Mouse (Mus musculus): ENCODE results near the gene Robo4. TPM values are rescaled to one million over a fixed set of nuclear protein-coding genes. Genes with fewer than 3 reads are reported as not detected.

Gene Robo4
- polyA plus RNA-seq, 1 experiment from 2014 or later, result 2.5 TPM

DNA sequence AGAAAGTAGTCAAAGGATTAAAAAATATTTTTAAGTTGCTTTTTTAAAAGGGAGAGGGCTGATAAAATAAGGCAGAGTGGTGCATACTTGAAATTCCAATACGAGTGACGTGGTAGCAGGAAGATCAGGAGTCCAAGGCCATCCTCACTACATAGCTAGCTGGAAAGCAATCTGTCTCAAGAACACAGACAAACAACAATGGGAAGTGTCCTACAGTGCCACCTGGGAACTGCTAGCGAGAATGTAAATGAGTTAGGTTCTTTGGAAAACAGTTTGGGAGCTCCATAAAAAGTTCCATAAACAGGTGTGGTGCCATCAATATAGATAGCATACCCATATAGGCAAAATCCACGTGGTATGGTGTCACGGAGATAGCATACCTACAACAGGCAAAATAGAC lies 36.0 kb upstream of the Robo4 start:
- 50% methylated on average over 5 of the region's 5 CpGs for WGBS (ENCODE audit: insufficient replicate concordance)
- Histone ChIP-seq H3K27ac (ENCODE audit: low read depth, low read length) (no peak overlapping the region), H3K9me3 (replicated peaks; ENCODE audit: control insufficient read depth, low read length) (no peaks in the 10 kb centered on the region), H3K4me2 (no peak overlapping the region), H3K36me3 (ENCODE audit: control insufficient read depth, insufficient read depth, low read length) (no peaks in the 10 kb centered on the region), H3K27me3 (ENCODE audit: control insufficient read depth, insufficient read depth, low read length) (no peaks in the 10 kb centered on the region), H3K4me3 (ENCODE audit: low read depth, low read length) (no peak overlapping the region), H3K4me1 (ENCODE audit: control insufficient read depth, insufficient read depth, low read length) (no peaks in the 10 kb centered on the region), H3K9ac (ENCODE audit: low read depth, low read length) (no peak overlapping the region)
- no peak for ATAC-seq (replicated peaks; ENCODE audit: insufficient number of reproducible peaks, low FRiP score, low TSS enrichment)

DNA sequence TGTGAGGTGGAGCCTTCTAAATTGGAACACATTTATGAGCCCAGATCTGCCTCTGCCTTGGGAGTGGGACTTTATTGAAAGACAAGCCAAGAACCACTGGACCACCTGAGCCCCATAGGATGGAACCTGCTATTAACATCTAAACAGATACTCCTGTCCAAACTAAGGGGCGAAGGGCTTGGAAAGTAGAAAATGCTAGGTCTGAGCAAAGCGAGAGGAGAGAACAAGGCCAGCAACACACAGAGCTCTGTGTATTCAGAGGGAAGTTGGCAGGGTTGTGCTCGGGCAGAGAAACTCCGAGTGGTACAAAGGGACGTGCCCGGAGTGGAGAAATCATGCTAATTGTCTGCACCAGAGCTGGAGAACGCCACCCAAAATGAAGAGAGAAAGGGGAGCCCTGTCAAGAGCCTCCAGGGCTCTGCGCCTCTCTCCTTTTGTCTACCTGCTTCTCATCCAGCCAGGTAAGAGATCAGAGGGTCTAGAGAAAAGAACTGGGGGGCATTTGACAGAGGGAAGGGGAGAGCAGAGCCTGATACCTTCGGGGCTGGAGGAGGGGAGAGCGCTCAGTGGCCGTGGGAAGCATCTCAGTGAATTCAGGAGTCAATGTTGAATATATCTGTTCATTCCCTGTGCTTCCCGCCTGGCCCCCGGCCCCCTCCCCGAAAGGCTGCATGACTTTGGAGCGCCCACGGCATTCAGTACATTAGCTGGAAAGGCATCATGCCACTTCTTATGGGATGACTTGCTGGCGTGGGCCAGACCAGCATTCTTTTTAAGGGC lies 34.2 kb upstream of the Robo4 start, which contains the start of gene Hepacam:
Gene Hepacam (plus strand): TSS at position 51 of the 780 bp plus-strand sequence.
- Histone ChIP-seq H3K27me3 (ENCODE audit: control insufficient read depth, insufficient read depth, low read length) (no peaks in the 10 kb centered on the region), H3K27ac (ENCODE audit: low read depth, low read length) (no peak within 1 kb of the TSS), H3K4me3 (ENCODE audit: low read depth, low read length) (no peak within 1 kb of the TSS), H3K4me2 (no peak within 1 kb of the TSS), H3K4me1 (ENCODE audit: control insufficient read depth, insufficient read depth, low read length) (no peaks in the 10 kb centered on the region), H3K36me3 (ENCODE audit: control insufficient read depth, insufficient read depth, low read length) (no peaks in the 10 kb centered on the region), H3K9me3 (replicated peaks; ENCODE audit: control insufficient read depth, low read length) (no peaks in the 10 kb centered on the region), H3K9ac (ENCODE audit: low read depth, low read length) (no peak within 1 kb of the TSS)
- 81% methylated on average over 17 of the region's 17 CpGs for WGBS (ENCODE audit: insufficient replicate concordance)
- no peak for ATAC-seq (replicated peaks; ENCODE audit: insufficient number of reproducible peaks, low FRiP score, low TSS enrichment)

DNA sequence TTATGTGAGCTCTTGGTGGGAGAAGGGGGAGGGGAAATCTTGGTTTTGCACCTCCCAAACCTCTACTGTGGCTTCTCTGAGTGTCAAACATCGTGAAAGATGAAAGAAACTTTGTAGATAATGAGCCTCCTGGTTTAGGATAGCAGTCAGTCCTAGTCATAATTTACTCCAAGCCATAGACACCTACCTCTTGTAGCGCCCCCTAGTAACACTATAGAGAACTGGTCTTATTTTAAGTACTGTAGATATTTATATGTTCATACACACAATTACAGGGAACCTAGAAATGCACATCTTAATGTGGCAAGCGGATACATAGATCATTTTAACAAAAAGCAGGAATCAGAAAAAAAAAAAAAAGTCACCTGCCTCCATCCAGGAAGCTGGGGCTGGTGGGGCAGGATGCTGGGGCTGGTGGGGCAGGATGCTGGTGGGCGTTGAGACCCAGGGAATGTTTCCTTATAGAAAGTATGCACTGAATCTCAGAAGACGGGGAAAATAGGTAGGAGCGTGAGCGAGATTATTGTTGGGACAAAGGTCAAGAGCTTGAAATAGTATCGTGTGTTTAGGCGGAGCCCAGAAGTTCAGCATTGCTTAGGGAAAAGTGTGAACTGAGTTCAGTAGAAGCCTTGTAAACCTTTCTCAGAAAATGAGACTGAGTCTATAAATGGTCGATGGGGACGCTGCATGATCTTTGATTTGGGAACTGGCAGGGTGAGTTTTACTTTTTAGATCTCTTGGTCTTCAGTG lies 33.4 kb upstream of the Robo4 start:
- H3K9me3 ChIP-seq (replicated peaks; ENCODE audit: control insufficient read depth, low read length), result no peaks in the 10 kb centered on the region
- no peaks in the 10 kb centered on the region for H3K36me3 ChIP-seq (ENCODE audit: control insufficient read depth, insufficient read depth, low read length)
- ATAC-seq (replicated peaks; ENCODE audit: insufficient number of reproducible peaks, low FRiP score, low TSS enrichment), result no peak
- H3K27me3 ChIP-seq (ENCODE audit: control insufficient read depth, insufficient read depth, low read length), result no peaks in the 10 kb centered on the region
- H3K4me1 ChIP-seq (ENCODE audit: control insufficient read depth, insufficient read depth, low read length), result no peaks in the 10 kb centered on the region
- H3K4me3 ChIP-seq (ENCODE audit: low read depth, low read length), result no peak overlapping the region
- no peak overlapping the region for H3K9ac ChIP-seq (ENCODE audit: low read depth, low read length)
- H3K4me2 ChIP-seq, result no peak overlapping the region
- H3K27ac ChIP-seq (ENCODE audit: low read depth, low read length), result no peak overlapping the region
- 70% methylated on average over 11 of the region's 11 CpGs for WGBS (ENCODE audit: insufficient replicate concordance)

DNA sequence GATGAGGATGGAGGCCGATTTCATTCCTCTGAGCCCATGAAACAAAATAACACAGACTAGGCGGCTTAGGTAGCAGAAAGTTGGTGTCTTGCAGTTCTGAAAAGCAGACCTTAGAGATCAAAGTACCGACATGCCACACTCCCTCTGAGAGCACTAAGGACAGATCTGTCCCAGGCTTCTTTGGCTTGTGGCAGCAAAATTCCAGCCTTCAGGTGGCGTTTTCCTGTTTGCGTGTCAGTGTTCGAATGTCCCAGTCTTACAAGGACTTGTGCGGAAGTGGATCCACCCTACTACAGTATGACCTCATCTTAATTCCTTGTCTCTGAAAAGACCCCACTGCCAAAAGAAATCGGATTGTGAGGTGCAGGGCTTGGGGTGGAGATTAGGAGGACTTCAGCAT lies 32.8 kb upstream of the Robo4 start:
- Histone ChIP-seq H3K27ac (ENCODE audit: low read depth, low read length) (no peak overlapping the region), H3K9me3 (replicated peaks; ENCODE audit: control insufficient read depth, low read length) (no peaks in the 10 kb centered on the region), H3K36me3 (ENCODE audit: control insufficient read depth, insufficient read depth, low read length) (no peaks in the 10 kb centered on the region), H3K4me1 (ENCODE audit: control insufficient read depth, insufficient read depth, low read length) (no peaks in the 10 kb centered on the region), H3K4me2 (no peak overlapping the region), H3K4me3 (ENCODE audit: low read depth, low read length) (no peak overlapping the region), H3K27me3 (ENCODE audit: control insufficient read depth, insufficient read depth, low read length) (no peaks in the 10 kb centered on the region), H3K9ac (ENCODE audit: low read depth, low read length) (no peak overlapping the region)
- 64% methylated on average over 8 of the region's 8 CpGs for WGBS (ENCODE audit: insufficient replicate concordance)
- ATAC-seq (replicated peaks; ENCODE audit: insufficient number of reproducible peaks, low FRiP score, low TSS enrichment), result no peak

DNA sequence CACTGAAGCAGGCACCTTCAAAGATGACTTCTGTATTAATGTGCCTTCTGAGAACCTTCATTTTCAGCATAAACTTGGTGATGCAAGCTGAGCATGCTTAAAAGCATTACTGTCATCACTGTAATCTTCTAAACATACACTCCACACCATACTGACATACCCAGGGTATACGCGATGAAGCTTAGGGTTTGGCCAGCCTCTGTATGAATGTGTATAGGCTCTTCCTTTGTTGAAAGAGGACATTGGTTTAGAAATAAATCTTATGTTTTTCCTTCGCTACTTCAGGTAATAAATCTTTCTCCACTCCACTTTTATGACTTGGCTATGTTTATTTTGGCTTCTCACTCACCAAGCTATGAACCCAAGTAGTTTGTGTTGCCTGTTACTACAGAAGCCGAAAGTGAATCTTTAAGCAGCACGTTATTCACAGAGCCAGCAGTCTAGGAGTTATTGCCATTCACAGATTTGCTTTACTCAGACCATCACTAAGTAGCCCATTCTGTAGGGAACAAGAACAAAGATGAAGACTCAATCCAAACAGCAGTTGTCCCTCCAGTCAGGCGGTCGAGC lies 30.4 kb upstream of the Robo4 start:
- no peak overlapping the region for H3K4me3 ChIP-seq (ENCODE audit: low read depth, low read length)
- no peak for ATAC-seq (replicated peaks; ENCODE audit: insufficient number of reproducible peaks, low FRiP score, low TSS enrichment)
- H3K27me3 ChIP-seq (ENCODE audit: control insufficient read depth, insufficient read depth, low read length), result no peaks in the 10 kb centered on the region
- H3K9ac ChIP-seq (ENCODE audit: low read depth, low read length), result no peak overlapping the region
- no peaks in the 10 kb centered on the region for H3K4me1 ChIP-seq (ENCODE audit: control insufficient read depth, insufficient read depth, low read length)
- no peak overlapping the region for H3K27ac ChIP-seq (ENCODE audit: low read depth, low read length)
- no peaks in the 10 kb centered on the region for H3K9me3 ChIP-seq (replicated peaks; ENCODE audit: control insufficient read depth, low read length)
- no peak overlapping the region for H3K4me2 ChIP-seq
- H3K36me3 ChIP-seq (ENCODE audit: control insufficient read depth, insufficient read depth, low read length), result no peaks in the 10 kb centered on the region
- WGBS (ENCODE audit: insufficient replicate concordance), result 79% methylated on average over 7 of the region's 7 CpGs

DNA sequence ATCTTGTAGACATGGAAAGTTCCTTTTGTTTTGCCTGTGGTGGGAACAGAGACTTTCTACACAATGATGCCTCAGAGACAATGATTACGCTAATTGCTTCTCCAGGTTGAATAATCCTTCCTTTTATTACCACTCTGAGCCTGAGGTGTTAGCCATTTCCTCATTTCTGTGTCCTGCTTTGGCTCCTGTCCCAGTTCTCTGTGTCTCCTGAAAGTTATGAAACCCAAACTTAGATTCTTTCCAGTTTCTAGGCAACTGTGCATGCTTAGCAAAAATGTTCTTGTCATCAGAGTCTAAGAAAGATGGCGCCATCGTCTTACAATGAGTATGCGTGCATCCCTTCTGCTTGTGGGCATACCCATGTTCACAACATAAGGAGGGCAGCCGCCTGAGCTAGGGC lies 26.0 kb upstream of the Robo4 start:
- 84% methylated on average over 5 of the region's 5 CpGs for WGBS (ENCODE audit: insufficient replicate concordance)

DNA sequence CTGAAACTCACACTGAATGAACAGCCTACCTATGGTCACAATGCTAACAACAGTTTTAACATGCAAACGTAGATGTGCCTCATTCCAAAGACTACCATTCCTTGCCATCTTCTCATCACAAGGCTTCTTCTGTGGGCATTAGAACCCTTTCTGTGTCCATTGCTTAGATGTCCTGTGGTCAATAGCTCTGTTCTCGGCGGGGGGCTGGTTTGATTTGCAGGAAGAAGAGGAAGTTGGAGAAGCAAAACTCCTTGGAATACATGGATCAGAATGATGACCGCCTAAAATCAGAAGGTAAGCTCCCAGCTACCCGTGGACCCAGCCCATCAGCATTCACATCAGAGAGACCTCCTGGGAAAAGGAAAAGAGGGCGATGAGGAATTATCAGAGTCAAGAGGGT lies 18.5 kb upstream of the Robo4 start:
- WGBS (ENCODE audit: insufficient replicate concordance), result 81% methylated on average over 6 of the region's 6 CpGs

More for the DNA sequence above, 26.0 kb upstream of the Robo4 start:
- Histone ChIP-seq H3K9ac (ENCODE audit: low read depth, low read length) (no peak overlapping the region), H3K4me3 (ENCODE audit: low read depth, low read length) (no peak overlapping the region), H3K27me3 (ENCODE audit: control insufficient read depth, insufficient read depth, low read length) (no peaks in the 10 kb centered on the region), H3K27ac (ENCODE audit: low read depth, low read length) (no peak overlapping the region), H3K4me2 (no peak overlapping the region), H3K36me3 (ENCODE audit: control insufficient read depth, insufficient read depth, low read length) (no peaks in the 10 kb centered on the region), H3K4me1 (ENCODE audit: control insufficient read depth, insufficient read depth, low read length) (no peaks in the 10 kb centered on the region), H3K9me3 (replicated peaks; ENCODE audit: control insufficient read depth, low read length) (no peaks in the 10 kb centered on the region)
- no peak for ATAC-seq (replicated peaks; ENCODE audit: insufficient number of reproducible peaks, low FRiP score, low TSS enrichment)

DNA sequence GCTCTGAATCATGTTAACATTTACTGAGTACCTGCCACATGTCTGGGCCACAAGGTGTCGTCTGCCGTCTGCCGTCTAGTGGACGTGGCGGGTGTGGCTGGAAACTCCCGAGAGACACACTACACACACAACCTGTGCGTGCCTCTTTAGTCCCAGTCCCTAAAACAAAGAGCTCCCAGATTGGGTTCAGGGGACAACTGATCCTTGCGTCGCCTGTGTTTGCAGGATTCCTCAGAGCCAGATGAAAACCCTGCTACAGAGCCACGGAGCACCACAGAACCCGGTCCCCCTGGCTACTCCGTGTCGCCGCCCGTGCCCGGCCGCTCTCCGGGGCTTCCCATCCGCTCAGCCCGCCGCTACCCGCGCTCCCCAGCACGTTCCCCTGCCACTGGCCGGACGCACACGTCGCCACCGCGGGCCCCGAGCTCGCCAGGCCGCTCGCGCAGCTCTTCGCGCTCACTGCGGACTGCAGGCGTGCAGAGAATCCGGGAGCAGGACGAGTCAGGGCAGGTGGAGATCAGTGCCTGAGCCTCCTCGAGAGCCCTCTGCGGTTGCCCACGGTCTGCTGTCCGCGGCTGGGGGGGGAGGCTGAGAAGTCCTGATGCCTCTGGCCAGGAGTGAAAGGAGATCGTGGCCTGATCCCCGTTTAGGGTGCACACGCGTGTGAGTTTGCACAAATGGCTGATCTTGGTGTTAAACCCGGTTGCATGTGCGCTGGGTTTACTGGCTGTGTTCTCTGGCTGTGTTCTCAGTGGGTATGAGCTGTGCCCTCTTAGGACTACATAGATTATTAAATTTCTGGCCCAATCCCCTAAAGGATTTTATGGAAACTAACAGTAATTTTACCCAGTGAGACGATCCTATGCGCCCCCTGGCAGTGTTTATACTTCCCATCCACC lies 17.2 kb upstream of the Robo4 start:
- Histone ChIP-seq H3K27ac (ENCODE audit: low read depth, low read length) (no peak overlapping the region), H3K9me3 (replicated peaks; ENCODE audit: control insufficient read depth, low read length) (no peaks in the 10 kb centered on the region), H3K4me1 (ENCODE audit: control insufficient read depth, insufficient read depth, low read length) (no peaks in the 10 kb centered on the region), H3K4me3 (ENCODE audit: low read depth, low read length) (peak overlapping the region; percentile 50), H3K4me2 (peak overlapping the region; percentile 93), H3K36me3 (ENCODE audit: control insufficient read depth, insufficient read depth, low read length) (no peaks in the 10 kb centered on the region), H3K9ac (ENCODE audit: low read depth, low read length) (peak overlapping the region; percentile 69), H3K27me3 (ENCODE audit: control insufficient read depth, insufficient read depth, low read length) (peaks cover 29% of the 10 kb centered on the region)
- 7% methylated on average over 49 of the region's 54 CpGs for WGBS (ENCODE audit: insufficient replicate concordance)
- peak; percentile 73 for ATAC-seq (replicated peaks; ENCODE audit: insufficient number of reproducible peaks, low FRiP score, low TSS enrichment)

More for the DNA sequence above, 18.5 kb upstream of the Robo4 start:
- Histone ChIP-seq H3K4me3 (ENCODE audit: low read depth, low read length) (no peak overlapping the region), H3K36me3 (ENCODE audit: control insufficient read depth, insufficient read depth, low read length) (no peaks in the 10 kb centered on the region), H3K9ac (ENCODE audit: low read depth, low read length) (no peak overlapping the region), H3K9me3 (replicated peaks; ENCODE audit: control insufficient read depth, low read length) (no peaks in the 10 kb centered on the region), H3K4me2 (no peak overlapping the region), H3K27ac (ENCODE audit: low read depth, low read length) (no peak overlapping the region), H3K27me3 (ENCODE audit: control insufficient read depth, insufficient read depth, low read length) (peaks cover 29% of the 10 kb centered on the region), H3K4me1 (ENCODE audit: control insufficient read depth, insufficient read depth, low read length) (no peaks in the 10 kb centered on the region)
- no peak for ATAC-seq (replicated peaks; ENCODE audit: insufficient number of reproducible peaks, low FRiP score, low TSS enrichment)
